Mouse (Mus musculus) ES-E14 (cell line): Measurements from ENCODE around the gene Psmc3ip. TPM values are rescaled to one million over a fixed set of nuclear protein-coding genes. Genes with fewer than 3 reads are reported as not detected.

Experiments used
- DNase-seq: peaks from one replicate; pipeline ENCODE4 v3.0.0-alpha.2; 2013; ENCODE audit warnings: low read depth, low spot score
- H3K27ac ChIP-seq: 2 replicates; pipeline ENCODE4 v1.5.1; 2012; ENCODE audit warnings: low read depth, mild to moderate bottlenecking, low read length, moderate library complexity, mixed read lengths; ENCODE audit not compliant: poor library complexity, insufficient read depth, severe bottlenecking
- H3K36me3 ChIP-seq: 2 replicates; pipeline ENCODE4 v1.6.1; 2012; ENCODE audit warnings: mild to moderate bottlenecking, low read length, moderate library complexity, mixed read lengths; ENCODE audit not compliant: control insufficient read depth, poor library complexity, insufficient read depth, severe bottlenecking
- H3K4me1 ChIP-seq, 2 experiments: fragments of 150-350 bp in 1 of 2; sonication (generic) in 1 of 2; 2 replicates each; pipeline ENCODE4 v1.6.1; 2012; ENCODE audit warnings: low read length in 2 of 2, mild to moderate bottlenecking in 1 of 2, mixed read lengths in 1 of 2; ENCODE audit not compliant: control insufficient read depth in 2 of 2, insufficient read depth in 2 of 2, poor library complexity in 1 of 2
- H3K4me3 ChIP-seq, 2 experiments: fragments of 150-350 bp in 1 of 2; sonication (generic) in 1 of 2; 2 replicates each; pipeline ENCODE4 v1.5.1; 2012; ENCODE audit warnings: low read length in 2 of 2, low read depth in 1 of 2, mild to moderate bottlenecking in 1 of 2, mixed read lengths in 1 of 2; ENCODE audit not compliant: insufficient read depth in 1 of 2, poor library complexity in 1 of 2, severe bottlenecking in 1 of 2
- H3K9ac ChIP-seq: 2 replicates; pipeline ENCODE4 v1.6.1; 2012; ENCODE audit warnings: low read depth, mild to moderate bottlenecking, low read length, mixed read lengths; ENCODE audit not compliant: poor library complexity, insufficient read depth, severe bottlenecking
- H3K9me3 ChIP-seq: fragments of 150-350 bp; sonication (generic); 2 replicates; pipeline ENCODE4 v1.6.1; 2012; ENCODE audit warnings: low read depth, mild to moderate bottlenecking, low read length; ENCODE audit not compliant: control insufficient read depth, insufficient read depth
- CHD2 ChIP-seq: IDR thresholded peaks from 2 replicates; pipeline ENCODE4 v1.6.1; 2014; ENCODE audit warnings: mild to moderate bottlenecking, low read depth, low read length, inconsistent platforms
- HCFC1 ChIP-seq: IDR thresholded peaks from 2 replicates; pipeline ENCODE4 v1.6.1; 2012; ENCODE audit warnings: low read length, inconsistent platforms, borderline replicate concordance; ENCODE audit not compliant: insufficient read depth
- MAFK ChIP-seq: IDR thresholded peaks from 2 replicates; pipeline ENCODE4 v1.6.1; 2014; ENCODE audit warnings: mild to moderate bottlenecking, low read depth, low read length, inconsistent platforms; ENCODE audit not compliant: insufficient read depth
- ZC3H11A ChIP-seq: IDR thresholded peaks from 2 replicates; pipeline ENCODE4 v1.6.1; 2012; ENCODE audit warnings: low read depth, mild to moderate bottlenecking, inconsistent platforms, low read length, borderline replicate concordance
- ZNF384 ChIP-seq: IDR thresholded peaks from 2 replicates; pipeline ENCODE4 v1.6.1; 2012; ENCODE audit warnings: low read depth, low read length, inconsistent platforms
- in situ Hi-C, 2 experiments: fragments of 600-800 bp; cut with MboI; formaldehyde crosslinking; loops; one replicate each; pipeline ENCODE4 v1.15.1; 2025; ENCODE audit warnings: low sequenced_read_pairs in 2 of 2, inconsistent platforms in 1 of 2; ENCODE audit not compliant: unreplicated experiment in 2 of 2
- total RNA-seq: library from RNA; depleted of rRNA; stranded (reverse); fragments of 300-350 nt; gene quantifications from 2 replicates; pipeline ENCODE4 v1.2.3, GENCODE M21; 2012

Gene Psmc3ip
- total RNA-seq, 1 experiment = 31.5 TPM

DNA sequence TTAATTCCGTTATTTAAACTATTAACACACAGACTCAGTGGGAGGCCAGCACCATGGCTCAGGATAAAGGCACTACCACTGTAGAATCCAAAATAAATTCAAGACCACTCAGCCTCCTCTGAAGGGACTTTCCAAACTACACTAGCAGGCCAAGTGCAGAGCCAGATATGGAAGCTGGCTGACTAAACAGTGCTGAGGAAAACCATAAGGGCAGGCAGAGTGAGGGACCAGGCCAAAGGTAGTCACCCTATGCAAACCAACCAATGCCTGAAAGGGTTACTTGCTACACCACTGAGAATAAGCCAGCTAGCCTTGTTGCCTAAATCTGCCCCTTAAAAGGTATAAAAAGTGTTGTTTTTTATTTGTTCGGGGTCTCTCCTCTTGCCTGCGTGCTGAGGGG, 16.9 kb upstream of the Psmc3ip start:
- in situ Hi-C loops = no loop called here
- Histone ChIP-seq H3K27ac (peak overlapping the region; percentile 43; the same call in 1 of the 2 replicates), H3K4me3 (no peak overlapping the region), H3K9ac (no peak overlapping the region), H3K9me3 (no peaks in the 10 kb centered on the region), H3K4me1 (0 out of 4 replicates have a peak, but pooled peaks cover 0 to 2% of the 10 kb centered on the region in 2 experiments), H3K36me3 (peaks cover 3% of the 10 kb centered on the region; the same call in 1 of the 2 replicates)
- TF ChIP-seq MAFK = no peak
- no peak for TF ChIP-seq CHD2
- no peak for TF ChIP-seq ZNF384
- no peak for TF ChIP-seq ZC3H11A
- no peak for TF ChIP-seq HCFC1
- no peak for DNase-seq

DNA sequence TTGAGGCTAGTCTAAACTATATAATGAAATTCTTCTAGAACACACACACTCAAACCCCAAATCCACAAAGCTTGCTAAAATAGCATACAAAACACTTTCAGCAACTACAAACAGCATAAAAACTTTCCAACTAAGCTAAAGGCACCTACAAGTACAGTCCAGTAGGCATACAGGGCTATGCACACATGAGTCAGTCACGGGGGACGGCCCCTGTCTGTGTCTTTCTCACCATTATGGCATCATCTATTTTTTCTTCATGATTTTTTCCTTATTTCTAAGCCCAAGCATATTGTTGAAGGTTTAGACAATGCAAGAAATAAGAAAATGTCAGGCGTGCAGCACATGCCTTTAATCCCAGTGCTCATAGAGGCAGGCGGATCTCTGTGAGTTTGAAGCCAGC, 15.9 kb upstream of the Psmc3ip start:
- no peak overlapping the region for H3K4me3 ChIP-seq
- DNase-seq = no peak
- no peak overlapping the region for H3K9ac ChIP-seq
- H3K9me3 ChIP-seq = no peaks in the 10 kb centered on the region
- H3K27ac ChIP-seq = no peak overlapping the region
- H3K36me3 ChIP-seq = peaks cover 3% of the 10 kb centered on the region; the same call in 1 of the 2 replicates
- no peak for TF ChIP-seq MAFK
- in situ Hi-C loops = no loop called here
- H3K4me1 ChIP-seq = 0 out of 4 replicates have a peak, but pooled peaks cover 0 to 2% of the 10 kb centered on the region in 2 experiments

DNA sequence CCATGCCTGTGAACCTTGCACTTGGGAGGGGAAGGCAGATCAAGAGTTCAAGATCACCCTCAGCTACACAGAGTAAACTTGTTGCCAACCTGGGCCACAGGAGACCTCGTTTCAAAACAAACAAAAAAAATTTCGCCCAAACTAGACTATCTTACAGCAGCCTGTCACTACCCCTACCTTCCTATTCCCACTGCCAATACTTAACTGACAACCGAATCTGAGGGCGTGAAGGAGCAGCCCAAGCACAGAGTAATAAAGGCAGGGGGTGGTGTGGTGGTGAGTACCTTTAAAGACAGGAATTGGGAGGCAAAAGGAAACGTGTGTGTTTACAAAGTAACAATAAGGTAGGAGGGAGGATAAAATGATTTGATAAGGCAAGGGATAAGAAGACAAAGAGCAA, 15.5 kb upstream of the Psmc3ip start:
- no peak overlapping the region for H3K4me3 ChIP-seq
- in situ Hi-C loops = no loop called here
- TF ChIP-seq CHD2 = no peak
- TF ChIP-seq MAFK = no peak
- no peak for TF ChIP-seq ZNF384
- no peak for TF ChIP-seq ZC3H11A
- TF ChIP-seq HCFC1 = no peak

DNA sequence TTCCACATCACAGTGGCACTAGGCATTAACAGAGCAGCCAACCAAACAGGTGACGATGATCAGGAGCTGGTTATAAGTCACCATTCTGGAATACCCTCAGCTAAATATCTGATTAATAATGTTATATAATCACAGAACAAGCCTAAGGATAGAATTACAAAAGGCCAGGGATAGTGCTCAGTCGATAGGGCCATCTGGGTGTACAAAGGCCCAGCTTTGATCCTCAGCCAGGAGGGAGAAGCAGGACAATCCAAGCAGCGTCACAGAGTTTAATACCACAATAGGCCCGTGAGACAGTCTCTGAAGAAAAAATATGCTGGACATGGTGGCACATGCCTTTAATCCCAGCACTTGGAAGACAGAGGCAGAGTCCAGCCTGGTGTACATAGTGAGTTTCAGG, 14.1 kb upstream of the Psmc3ip start:
- H3K9ac ChIP-seq = no peak overlapping the region
- DNase-seq = no peak
- in situ Hi-C loops = no loop called here
- TF ChIP-seq HCFC1 (no peak), ZNF384 (no peak), ZC3H11A (no peak), CHD2 (no peak), MAFK (no peak)
- H3K27ac ChIP-seq = no peak overlapping the region
- H3K4me3 ChIP-seq = no peak overlapping the region
- H3K4me1 ChIP-seq = 0 out of 4 replicates have a peak, but pooled peaks cover 0 to 2% of the 10 kb centered on the region in 2 experiments
- H3K36me3 ChIP-seq = peaks cover 3% of the 10 kb centered on the region; the same call in 1 of the 2 replicates
- no peaks in the 10 kb centered on the region for H3K9me3 ChIP-seq

More for the DNA sequence above, 15.5 kb upstream of the Psmc3ip start:
- H3K9me3 ChIP-seq = no peaks in the 10 kb centered on the region
- H3K9ac ChIP-seq = no peak overlapping the region
- no peak overlapping the region for H3K27ac ChIP-seq
- peaks cover 3% of the 10 kb centered on the region; the same call in 1 of the 2 replicates for H3K36me3 ChIP-seq
- DNase-seq = no peak
- 0 out of 4 replicates have a peak, but pooled peaks cover 0 to 2% of the 10 kb centered on the region in 2 experiments for H3K4me1 ChIP-seq

DNA sequence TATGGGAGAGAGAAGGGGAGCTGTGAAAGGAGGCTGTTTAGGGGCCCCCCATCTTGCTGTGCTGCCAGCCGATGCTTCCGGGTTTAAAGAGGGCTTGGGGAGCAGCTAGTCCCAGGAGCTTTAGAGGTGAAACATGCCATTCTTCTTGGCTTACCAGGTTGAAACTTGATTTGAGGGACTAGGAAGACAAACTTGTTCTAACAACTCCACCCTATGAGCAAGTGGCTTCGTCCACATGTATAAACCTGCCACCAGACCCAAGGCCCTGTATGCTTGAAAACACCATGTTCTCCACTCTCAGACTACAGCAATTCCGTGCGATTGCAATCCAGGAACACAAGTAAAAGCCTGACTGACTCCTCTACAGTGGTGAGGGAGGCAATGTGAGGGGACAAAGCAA, 7.8 kb upstream of the Psmc3ip start:
- Histone ChIP-seq H3K4me1 (0 out of 4 replicates have a peak, but pooled peaks cover 0 to 2% of the 10 kb centered on the region in 2 experiments), H3K9ac (no peak overlapping the region), H3K27ac (no peak overlapping the region), H3K4me3 (no peak overlapping the region), H3K9me3 (no peaks in the 10 kb centered on the region), H3K36me3 (peaks cover 22% of the 10 kb centered on the region)
- no peak for DNase-seq
- TF ChIP-seq MAFK = no peak
- in situ Hi-C loops = no loop called here
